Mouse (Mus musculus) liver, embryonic 15.5 days (tissue): ENCODE measurements around the gene Rps18. TPM values are rescaled to one million over a fixed set of nuclear protein-coding genes. Genes with fewer than 3 reads are reported as not detected.
"Not testable (repeated sequence)": the region's sequence is repeated elsewhere in the genome, so short reads cannot be mapped to it uniquely, and the experiment has no call there.

Experiments used
- ATAC-seq: fragments of 200-750 bp; cut with Nextera tagmentation; 2 replicates; pipeline ENCODE4 v1.8.0; 2017; ENCODE audit warnings: moderate number of reproducible peaks, mild to moderate bottlenecking, moderate library complexity; ENCODE audit not compliant: insufficient read depth
- H3K27ac ChIP-seq: fragments of 300-500 bp; sonication (generic); replicated peaks from 2 replicates; pipeline ENCODE4 v1.5.1; 2015; ENCODE audit warnings: mild to moderate bottlenecking, inconsistent platforms
- H3K27me3 ChIP-seq: fragments of 300-500 bp; sonication (generic); 2 replicates; pipeline ENCODE4 v1.6.1; 2015; ENCODE audit warnings: mild to moderate bottlenecking, inconsistent platforms
- H3K36me3 ChIP-seq: fragments of 300-500 bp; sonication (generic); replicated peaks from 2 replicates; pipeline ENCODE4 v1.6.1; 2015; ENCODE audit warnings: moderate library complexity, mild to moderate bottlenecking, inconsistent platforms
- H3K4me1 ChIP-seq: fragments of 300-500 bp; sonication (generic); replicated peaks from 2 replicates; pipeline ENCODE4 v1.6.1; 2015; ENCODE audit warnings: inconsistent platforms
- H3K4me2 ChIP-seq: fragments of 300-500 bp; sonication (generic); 2 replicates; pipeline ENCODE4 v1.6.1; 2015; ENCODE audit warnings: moderate library complexity, mild to moderate bottlenecking, inconsistent platforms
- H3K4me3 ChIP-seq: fragments of 300-500 bp; sonication (generic); replicated peaks from 2 replicates; pipeline ENCODE4 v1.5.1; 2015; ENCODE audit warnings: mild to moderate bottlenecking, inconsistent platforms
- H3K9ac ChIP-seq: fragments of 300-500 bp; sonication (generic); 2 replicates; pipeline ENCODE4 v1.6.1; 2015; ENCODE audit warnings: moderate library complexity, mild to moderate bottlenecking, inconsistent platforms
- H3K9me3 ChIP-seq: fragments of 300-500 bp; sonication (generic); replicated peaks from 2 replicates; pipeline ENCODE4 v1.6.1; 2016; ENCODE audit warnings: inconsistent platforms
- WGBS: fragments of 180-500 bp; shearing (Covaris S2); methylation state at CpG from one replicate; pipeline ENCODE4 v1.1.7; 2015; ENCODE audit warnings: mixed read lengths; ENCODE audit not compliant: insufficient replicate concordance; 5-methylcytosine and 5-hydroxymethylcytosine counted together
- polyA plus RNA-seq: library from polyadenylated mRNA; unstranded; fragments of >200 nt; fragmentation: Nextera tagmentation; extraction: Ambion mirVana; gene quantifications from 2 replicates; pipeline ENCODE4 v1.2.1, GENCODE M21; 2015

Gene Rps18
- polyA plus RNA-seq, 1 experiment from 2014 or later: 1,010 TPM

DNA sequence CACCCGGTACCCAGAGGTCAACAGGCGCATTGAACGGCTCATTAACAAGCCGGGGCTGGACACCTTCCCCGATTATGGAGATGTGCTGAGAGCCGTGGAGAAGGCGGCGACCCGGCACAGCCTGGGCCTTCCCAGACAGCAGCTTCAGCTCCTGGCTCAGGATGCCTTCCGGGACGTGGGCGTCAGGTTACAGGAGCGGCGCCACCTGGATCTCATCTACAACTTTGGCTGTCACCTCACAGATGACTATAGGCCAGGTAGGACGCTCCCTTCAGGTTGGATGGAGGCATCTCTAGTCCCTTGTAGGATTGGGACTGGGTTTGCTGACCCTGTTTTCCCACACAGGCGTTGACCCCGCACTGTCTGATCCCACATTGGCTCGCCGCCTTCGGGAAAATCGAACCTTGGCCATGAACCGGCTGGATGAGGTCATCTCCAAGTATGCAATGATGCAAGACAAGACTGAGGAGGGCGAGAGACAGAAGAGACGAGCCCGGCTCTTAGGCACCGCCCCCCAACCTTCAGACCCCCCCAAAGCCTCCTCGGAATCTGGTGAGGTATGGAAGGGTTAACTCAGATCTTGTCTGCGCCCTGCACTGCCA, 43.9 kb downstream of the Rps18 start:
- no peak for ATAC-seq
- WGBS: 90% methylated on average over 28 of the region's 28 CpGs
- Histone ChIP-seq H3K4me3 (no peak overlapping the region), H3K4me1 (peaks cover 75% of the 10 kb centered on the region), H3K4me2 (no peak overlapping the region), H3K27ac (no peak overlapping the region), H3K27me3 (no peaks in the 10 kb centered on the region), H3K9ac (no peak overlapping the region), H3K36me3 (peaks cover 49% of the 10 kb centered on the region), H3K9me3 (peaks cover 3% of the 10 kb centered on the region; the same call in 1 of the 2 replicates)

DNA sequence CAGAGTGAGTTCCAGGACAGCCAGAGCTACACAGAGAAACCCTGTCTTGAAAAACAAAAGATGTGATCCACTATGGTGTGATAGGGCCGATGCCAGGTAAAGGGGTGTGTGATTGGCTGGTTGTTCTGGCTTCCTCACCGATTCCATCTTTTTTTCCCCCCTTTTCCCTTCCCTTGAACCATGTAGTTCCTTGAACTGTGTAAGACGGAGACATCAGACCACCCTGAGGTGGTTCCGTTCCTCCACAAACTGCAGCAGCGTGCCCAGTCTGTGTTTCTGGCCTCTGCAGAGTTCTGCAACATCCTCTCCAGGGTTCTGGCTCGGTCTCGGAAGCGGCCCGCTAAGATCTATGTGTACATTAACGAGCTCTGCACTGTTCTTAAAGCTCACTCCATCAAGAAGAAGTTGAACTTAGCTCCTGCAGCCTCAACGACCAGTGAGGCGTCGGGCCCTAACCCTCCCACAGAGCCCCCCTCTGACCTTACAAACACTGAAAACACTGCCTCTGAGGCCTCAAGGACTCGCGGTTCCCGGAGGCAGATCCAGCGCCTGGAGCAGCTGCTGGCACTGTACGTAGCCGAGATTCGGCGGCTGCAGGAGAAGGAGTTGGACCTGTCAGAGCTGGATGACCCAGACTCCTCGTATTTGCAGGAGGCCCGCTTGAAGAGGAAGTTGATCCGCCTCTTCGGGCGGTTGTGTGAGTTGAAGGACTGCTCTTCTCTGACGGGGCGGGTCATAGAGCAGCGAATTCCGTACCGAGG, 44.6 kb downstream of the Rps18 start:
- H3K4me2 ChIP-seq: no peak overlapping the region
- H3K27ac ChIP-seq: no peak overlapping the region
- H3K9ac ChIP-seq: no peak overlapping the region
- H3K27me3 ChIP-seq: no peaks in the 10 kb centered on the region
- H3K36me3 ChIP-seq: peaks cover 46% of the 10 kb centered on the region
- peaks cover 69% of the 10 kb centered on the region for H3K4me1 ChIP-seq
- WGBS: 88% methylated on average over 31 of the region's 31 CpGs
- no peak for ATAC-seq
- H3K4me3 ChIP-seq: no peak overlapping the region
- H3K9me3 ChIP-seq: no peaks in the 10 kb centered on the region

DNA sequence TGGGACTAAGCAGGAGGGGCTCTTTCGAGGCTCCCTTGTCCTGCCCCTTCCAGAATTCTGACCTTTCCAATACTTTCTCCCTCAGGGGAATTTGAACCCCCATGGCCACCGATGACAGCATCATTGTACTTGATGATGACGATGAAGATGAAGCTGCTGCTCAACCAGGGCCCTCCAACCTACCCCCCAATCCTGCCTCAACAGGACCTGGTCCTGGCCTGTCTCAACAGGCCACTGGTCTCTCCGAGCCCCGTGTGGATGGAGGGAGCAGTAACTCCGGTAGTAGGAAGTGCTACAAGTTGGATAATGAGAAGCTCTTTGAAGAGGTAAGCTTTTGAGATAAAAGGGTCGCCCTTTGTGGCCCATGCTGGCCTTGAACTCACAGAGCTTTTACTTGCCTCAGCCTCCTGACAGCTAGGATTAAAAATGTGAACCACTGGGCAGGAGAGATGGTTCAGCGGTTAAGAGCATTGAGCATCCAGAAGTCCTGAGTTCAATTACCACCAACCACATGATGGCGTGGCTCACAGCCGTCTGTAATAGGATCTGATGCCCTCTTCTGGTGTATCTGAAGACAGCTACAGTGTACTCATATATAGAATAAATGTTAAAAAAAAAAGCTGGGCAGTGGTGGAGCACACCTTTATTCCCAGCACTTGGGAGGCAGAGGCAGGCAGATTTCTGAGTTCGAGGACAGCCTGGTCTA, 45.3 kb downstream of the Rps18 start:
- Histone ChIP-seq H3K4me1 (peaks cover 68% of the 10 kb centered on the region), H3K4me3 (peak overlapping the region; percentile 85), H3K9me3 (no peaks in the 10 kb centered on the region), H3K36me3 (peaks cover 46% of the 10 kb centered on the region), H3K4me2 (peak overlapping the region; percentile 100), H3K27ac (peak overlapping the region; percentile 93), H3K27me3 (no peaks in the 10 kb centered on the region), H3K9ac (peak overlapping the region; percentile 89)
- ATAC-seq: no peak
- 36% methylated on average over 11 of the region's 11 CpGs for WGBS

- H3K4me1 ChIP-seq: peaks cover 63% of the 10 kb centered on the region
- peak overlapping the region; percentile 89 for H3K9ac ChIP-seq
- H3K4me2 ChIP-seq: peak overlapping the region; percentile 100
- H3K27me3 ChIP-seq: no peaks in the 10 kb centered on the region
- H3K36me3 ChIP-seq: peaks cover 42% of the 10 kb centered on the region
- peak overlapping the region; percentile 93 for H3K27ac ChIP-seq
- H3K4me3 ChIP-seq: peak overlapping the region; percentile 85
- no peaks in the 10 kb centered on the region for H3K9me3 ChIP-seq
- under 1% methylated on average over 14 of the region's 14 CpGs for WGBS
- ATAC-seq: no peak
These were observed 45.9 kb downstream of the Rps18 start for GRCm38 (mm10) chr17:33909869-33910250.

DNA sequence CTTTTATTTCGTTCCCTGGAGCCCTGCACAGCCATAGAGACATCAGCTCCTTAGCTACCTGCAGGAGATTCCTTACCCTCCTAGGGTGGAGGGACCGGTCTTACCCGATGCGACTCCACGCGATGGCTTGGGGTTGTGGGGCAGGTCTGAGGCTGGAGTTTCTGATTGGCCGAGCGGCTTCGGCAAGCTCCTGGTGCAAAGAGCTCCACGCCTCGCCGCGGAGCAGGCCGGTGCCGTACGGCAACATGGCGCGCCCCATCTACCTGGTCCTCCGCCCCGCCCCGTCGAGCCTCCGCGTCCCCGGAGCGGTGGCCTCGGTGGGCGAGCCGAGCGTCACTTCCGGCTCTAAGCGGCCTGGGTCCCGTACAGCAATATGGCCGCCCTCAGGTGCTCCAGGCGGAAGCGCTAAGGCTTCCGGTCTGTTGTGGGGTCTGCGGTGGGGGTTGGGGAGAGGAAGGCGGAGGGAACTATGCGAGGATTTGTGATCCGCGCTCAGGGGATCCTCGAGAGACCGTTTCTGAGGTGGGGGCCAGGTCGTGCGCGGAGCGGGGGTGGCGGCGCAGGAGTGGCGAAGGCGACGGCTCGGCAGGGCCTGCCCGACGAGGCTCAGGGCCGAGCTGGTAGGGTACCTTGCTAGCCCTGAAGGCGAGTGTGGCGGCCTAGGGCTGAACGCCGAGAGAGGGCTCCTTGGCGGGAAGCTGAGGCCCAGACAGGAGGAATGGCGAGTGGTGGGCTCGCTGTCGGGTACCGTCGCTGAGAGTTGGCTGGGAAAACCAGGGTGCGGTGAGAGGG, 46.5 kb downstream of the Rps18 start, which contains the start of gene Daxx:
Gene Daxx (plus strand): TSS at position 338 of the 792 bp plus-strand sequence.
- Histone ChIP-seq H3K4me3 (peak within 1 kb of the TSS; percentile 85), H3K4me1 (peaks cover 60% of the 10 kb centered on the region), H3K27ac (peak within 1 kb of the TSS; percentile 93), H3K36me3 (peaks cover 36% of the 10 kb centered on the region), H3K27me3 (no peaks in the 10 kb centered on the region), H3K9me3 (no peaks in the 10 kb centered on the region), H3K4me2 (peak within 1 kb of the TSS; percentile 100), H3K9ac (peak within 1 kb of the TSS; percentile 89)
- under 1% methylated on average over 68 of the region's 68 CpGs for WGBS
- peak; percentile 94 for ATAC-seq

DNA sequence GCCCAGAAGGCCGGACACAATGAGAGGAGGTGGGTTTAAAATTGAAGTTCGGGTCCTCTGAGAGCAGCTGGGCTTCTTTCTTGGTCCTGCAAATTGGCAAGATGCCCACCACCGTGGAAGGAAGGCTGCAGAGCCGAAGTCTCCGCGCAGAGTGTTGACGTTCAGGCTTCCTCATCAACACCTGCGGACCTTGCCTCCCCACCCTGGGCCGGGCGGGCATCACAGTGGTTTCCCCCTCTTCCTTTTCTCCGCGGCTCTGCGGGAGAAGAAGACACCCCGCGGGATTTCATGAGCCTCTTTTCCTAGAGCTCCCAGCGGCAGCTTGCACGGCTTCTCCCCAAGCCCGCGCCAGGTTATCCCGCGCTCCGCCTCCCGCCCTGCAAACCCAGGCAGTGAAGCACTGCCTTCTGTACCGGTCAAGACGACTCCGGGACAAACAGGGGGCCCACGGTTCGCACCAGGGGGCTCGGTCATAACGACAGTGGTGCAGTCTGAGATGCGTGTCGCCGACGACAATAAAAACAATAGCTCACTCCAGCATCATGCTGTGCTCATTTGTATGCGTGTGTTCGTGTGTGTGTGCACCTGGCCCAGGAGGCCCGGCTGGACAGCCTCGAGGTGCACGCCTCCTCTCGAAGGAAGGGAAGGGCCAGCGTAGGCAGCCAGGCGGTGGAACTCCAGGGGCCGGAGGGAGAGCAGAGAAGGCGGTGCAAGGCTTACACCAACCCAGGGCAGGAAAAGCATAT, 47.3 kb downstream of the Rps18 start:
- H3K36me3 ChIP-seq: peaks cover 28% of the 10 kb centered on the region
- H3K4me2 ChIP-seq: peak overlapping the region; percentile 100
- H3K9me3 ChIP-seq: no peaks in the 10 kb centered on the region
- peak overlapping the region; percentile 93 for H3K27ac ChIP-seq
- H3K4me1 ChIP-seq: peaks cover 62% of the 10 kb centered on the region
- H3K27me3 ChIP-seq: no peaks in the 10 kb centered on the region
- under 1% methylated on average over 43 of the region's 44 CpGs for WGBS
- H3K4me3 ChIP-seq: peak overlapping the region; percentile 85
- peak; percentile 58 for ATAC-seq
- peak overlapping the region; percentile 89 for H3K9ac ChIP-seq

GRCm38 (mm10) chr17:33904835-33905234, 51.0 kb downstream of the Rps18 start, which contains the start of gene Platr17:
Platr17 (plus strand) TSS chr17:33905135.
- Histone ChIP-seq H3K27ac (peak within 1 kb of the TSS; percentile 67; the same call in 1 of the 2 replicates), H3K4me1 (peaks cover 72% of the 10 kb centered on the region)
- H3K9ac ChIP-seq, ATAC-seq, H3K27me3 ChIP-seq, H3K4me2 ChIP-seq, H3K36me3 ChIP-seq, H3K4me3 ChIP-seq, H3K9me3 ChIP-seq: not testable (repeated sequence)
- 36% methylated on average over 4 of the region's 4 CpGs for WGBS

- not testable (repeated sequence) for H3K9me3 ChIP-seq, ATAC-seq, H3K4me2 ChIP-seq, H3K9ac ChIP-seq, H3K4me3 ChIP-seq, H3K27me3 ChIP-seq, H3K36me3 ChIP-seq
- Histone ChIP-seq H3K27ac (peak overlapping the region; percentile 67; the same call in 1 of the 2 replicates), H3K4me1 (peaks cover 75% of the 10 kb centered on the region)
- WGBS: 58% methylated on average over 6 of the region's 6 CpGs
These were observed 51.7 kb downstream of the Rps18 start for GRCm38 (mm10) chr17:33903911-33904651.

DNA sequence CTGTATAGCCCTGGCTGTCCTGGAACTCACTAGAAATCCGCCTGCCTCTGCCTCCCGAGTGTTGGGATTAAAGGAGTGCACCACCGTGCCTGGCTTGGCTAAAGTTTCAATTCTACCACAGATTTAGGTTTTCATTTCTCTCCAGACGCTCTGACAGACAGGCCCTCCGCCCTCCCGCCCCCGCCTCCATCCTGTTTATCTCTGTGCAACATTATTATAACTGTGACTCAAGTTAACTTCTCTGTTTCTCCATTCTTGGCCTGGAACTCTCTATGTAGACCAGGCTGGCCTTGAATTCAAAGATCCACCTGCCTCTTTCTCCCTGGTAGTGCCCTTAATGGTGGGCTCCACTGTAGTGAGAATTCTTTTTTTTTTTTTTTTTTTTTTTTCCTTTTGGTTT, 53.3 kb downstream of the Rps18 start:
- whole genome bisulfite sequencing: 22% methylated on average over 7 of the region's 7 CpGs
- H3K27ac ChIP-seq: peak overlapping the region; percentile 67

More for the DNA sequence above, 53.3 kb downstream of the Rps18 start:
- Histone ChIP-seq H3K4me3 (no peak overlapping the region), H3K36me3 (no peaks in the 10 kb centered on the region), H3K4me2 (peak overlapping the region; percentile 41), H3K4me1 (peaks cover 75% of the 10 kb centered on the region), H3K9ac (no peak overlapping the region), H3K9me3 (no peaks in the 10 kb centered on the region), H3K27me3 (no peaks in the 10 kb centered on the region)
- ATAC-seq: no peak
